Mouse (Mus musculus): ENCODE data around the gene Rere. TPM values are rescaled to one million over a fixed set of nuclear protein-coding genes. Genes with fewer than 3 reads are reported as not detected.
"Not testable (repeated sequence)": the region's sequence is repeated elsewhere in the genome, so short reads cannot be mapped to it uniquely, and the experiment has no call there.

Rere gene
- polyA plus RNA-seq, 2 experiments: 28.5 to 43.3 TPM

DNA sequence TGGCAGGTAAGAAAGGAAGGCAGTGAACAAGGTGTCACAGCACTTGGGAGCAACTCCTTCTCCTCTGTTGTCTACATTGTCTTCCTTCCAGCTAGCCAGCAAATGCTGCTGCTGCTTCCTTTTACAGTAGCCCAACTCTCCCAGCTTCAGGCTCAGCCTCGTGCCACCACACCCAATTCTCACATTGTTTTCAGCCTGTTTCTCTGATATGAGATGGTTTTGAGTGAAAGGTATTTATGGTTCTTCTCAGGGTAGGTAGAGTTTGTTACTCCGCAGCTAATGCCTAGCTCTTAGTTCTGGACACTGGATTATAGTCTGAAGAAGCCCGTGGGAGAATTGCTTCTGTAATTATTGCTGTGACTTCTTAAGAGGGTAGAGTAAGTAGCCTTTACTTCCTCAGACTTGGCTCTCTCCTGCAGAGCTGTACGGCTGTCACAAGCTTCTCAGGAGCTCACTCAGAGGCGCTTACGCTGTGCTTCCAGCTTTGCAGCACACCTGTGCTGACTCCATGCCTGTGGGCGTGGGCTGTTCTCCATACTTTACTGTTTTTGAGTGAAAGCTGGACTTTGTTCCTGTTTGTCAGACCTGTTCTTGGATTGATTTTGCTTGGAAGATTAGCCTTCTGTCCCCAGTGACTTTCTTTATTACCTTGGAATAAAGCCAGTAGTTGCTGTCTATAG is 212.0 kb downstream of the Rere start:
- 63% methylated on average over 7 of the region's 7 CpGs for WGBS
- ATAC-seq (ENCODE audit: low FRiP score, low read depth): no peak
- TF ChIP-seq POLR2A (IDR thresholded peaks at IDR 0.05; ENCODE audit: borderline replicate concordance, extremely low read depth, insufficient read depth, insufficient read length): no peak

DNA sequence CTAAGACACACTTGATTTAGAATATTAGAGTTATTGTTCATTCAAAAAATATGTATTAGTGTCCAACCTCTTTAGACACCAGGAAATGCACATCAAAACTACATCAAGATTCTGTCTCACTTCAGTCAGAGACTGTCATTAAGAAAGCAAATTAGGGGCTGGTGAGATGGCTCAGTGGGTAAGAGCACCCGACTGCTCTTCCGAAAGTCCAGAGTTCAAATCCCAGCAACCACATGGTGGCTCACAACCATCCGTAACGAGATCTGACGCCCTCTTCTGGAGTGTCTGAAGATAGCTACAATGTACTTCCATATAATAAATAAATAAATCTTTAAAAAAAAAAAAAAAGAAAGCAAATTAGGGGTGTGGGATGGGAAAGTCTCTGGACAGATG is 212.5 kb downstream of the Rere start:
- H3K9me3 ChIP-seq (ENCODE audit: control insufficient read depth, low read length); H3K4me3 ChIP-seq (replicated peaks; ENCODE audit: low read length); H3K27me3 ChIP-seq (ENCODE audit: control insufficient read depth, insufficient read depth, low read length); ATAC-seq (ENCODE audit: low FRiP score, low read depth); H3K27ac ChIP-seq (replicated peaks; ENCODE audit: low read depth, low read length); H3K4me2 ChIP-seq (replicated peaks; ENCODE audit: low read depth, low read length, severe bottlenecking); DNase-seq (ENCODE audit: low spot score); H3K4me1 ChIP-seq (ENCODE audit: control insufficient read depth, insufficient read depth, low read length); H3K9ac ChIP-seq (ENCODE audit: low read depth, low read length, severe bottlenecking); H3K36me3 ChIP-seq (ENCODE audit: control insufficient read depth, insufficient read depth, low read length): not testable (repeated sequence)
- WGBS: 96% methylated on average over 2 of the region's 5 CpGs

More for the DNA sequence above, 212.0 kb downstream of the Rere start:
- Histone ChIP-seq H3K4me1 (ENCODE audit: control insufficient read depth, insufficient read depth, low read length) (peaks cover 6% of the 10 kb centered on the region; the same call in 1 of the 2 replicates), H3K36me3 (ENCODE audit: control insufficient read depth, insufficient read depth, low read length) (no peaks in the 10 kb centered on the region), H3K4me3 (replicated peaks; ENCODE audit: low read length) (no peak overlapping the region), H3K4me2 (replicated peaks; ENCODE audit: low read depth, low read length, severe bottlenecking) (no peak overlapping the region), H3K27ac (replicated peaks; ENCODE audit: low read depth, low read length) (no peak overlapping the region), H3K9me3 (ENCODE audit: control insufficient read depth, low read length) (no peaks in the 10 kb centered on the region), H3K27me3 (ENCODE audit: control insufficient read depth, insufficient read depth, low read length) (no peaks in the 10 kb centered on the region), H3K9ac (ENCODE audit: low read depth, low read length, severe bottlenecking) (no peak overlapping the region)
- DNase-seq (ENCODE audit: low spot score): no peak

DNA sequence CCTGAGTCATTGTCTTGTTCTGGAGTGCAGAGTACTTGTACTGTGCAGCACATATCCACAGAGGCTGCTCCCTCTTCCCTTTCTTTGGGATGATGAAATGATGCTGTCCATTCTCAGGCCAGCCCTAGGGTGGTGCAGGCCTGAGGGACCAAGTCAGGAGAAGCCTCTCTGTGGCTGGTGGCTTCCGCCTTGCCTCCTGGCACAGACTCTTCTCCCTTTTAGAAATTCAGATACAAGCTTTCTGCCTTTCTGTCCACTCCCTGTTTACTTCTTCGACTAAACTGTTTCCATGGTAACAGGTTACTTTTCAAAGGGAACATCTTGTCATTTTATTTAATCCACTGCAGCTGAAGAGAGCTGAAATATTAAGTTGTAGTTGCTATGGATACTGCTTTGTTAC is 214.1 kb downstream of the Rere start:
- no peak overlapping the region for H3K4me3 ChIP-seq (replicated peaks; ENCODE audit: low read length)
- H3K4me1 ChIP-seq (ENCODE audit: control insufficient read depth, insufficient read depth, low read length): no peaks in the 10 kb centered on the region; the same call in 1 of the 2 replicates
- H3K27ac ChIP-seq (replicated peaks; ENCODE audit: low read depth, low read length): no peak overlapping the region
- no peak overlapping the region for H3K9ac ChIP-seq (ENCODE audit: low read depth, low read length, severe bottlenecking)
- DNase-seq (ENCODE audit: low spot score): no peak
- H3K36me3 ChIP-seq (ENCODE audit: control insufficient read depth, insufficient read depth, low read length): 0 out of 2 replicates have a peak, but pooled peaks cover 2% of the 10 kb centered on the region
- H3K9me3 ChIP-seq (ENCODE audit: control insufficient read depth, low read length): no peaks in the 10 kb centered on the region
- no peak overlapping the region for H3K4me2 ChIP-seq (replicated peaks; ENCODE audit: low read depth, low read length, severe bottlenecking)
- no peaks in the 10 kb centered on the region for H3K27me3 ChIP-seq (ENCODE audit: control insufficient read depth, insufficient read depth, low read length)
- WGBS: 69% methylated on average over 2 of the region's 2 CpGs
- no peak for TF ChIP-seq POLR2A (IDR thresholded peaks at IDR 0.05; ENCODE audit: borderline replicate concordance, extremely low read depth, insufficient read depth, insufficient read length)
- no peak for ATAC-seq (ENCODE audit: low FRiP score, low read depth)

DNA sequence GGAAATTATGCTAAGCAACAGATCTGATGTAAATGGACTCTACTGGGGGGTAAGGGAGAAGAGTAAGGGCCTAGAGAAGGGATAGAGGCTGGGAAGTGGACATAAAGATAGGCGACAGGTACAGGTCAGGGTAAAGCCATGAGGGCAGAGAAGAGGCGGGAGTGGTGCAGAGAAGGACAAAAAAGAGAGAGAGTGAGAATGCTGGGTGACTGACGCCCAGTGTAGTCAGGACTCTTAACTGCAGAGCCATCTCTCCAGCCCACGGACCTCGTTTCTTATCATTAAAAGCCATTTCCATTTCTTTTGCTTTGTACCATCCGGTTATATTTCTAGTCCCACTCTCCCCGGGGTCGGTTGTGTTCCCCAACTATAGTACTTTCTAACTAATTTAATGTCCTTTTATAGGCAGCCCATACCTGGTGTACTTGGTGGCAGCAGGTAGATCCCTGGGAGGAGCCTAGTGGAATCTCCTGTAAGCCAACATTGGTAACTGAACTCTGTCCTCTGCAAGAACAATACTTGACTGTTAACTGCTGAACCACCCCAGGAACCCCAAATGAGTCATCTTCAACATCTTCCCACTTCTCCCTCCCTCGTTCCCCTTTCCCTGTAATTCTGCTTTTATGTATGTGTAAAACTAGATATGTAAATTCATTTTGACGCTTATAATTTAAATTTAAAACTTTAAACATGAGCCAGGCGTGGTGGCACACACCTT is 223.0 kb downstream of the Rere start:
- 87% methylated on average over 11 of the region's 11 CpGs for WGBS
- Histone ChIP-seq H3K27ac (replicated peaks; ENCODE audit: low read depth, low read length) (no peak overlapping the region), H3K27me3 (ENCODE audit: control insufficient read depth, insufficient read depth, low read length) (no peaks in the 10 kb centered on the region), H3K36me3 (ENCODE audit: control insufficient read depth, insufficient read depth, low read length) (peaks cover 34% of the 10 kb centered on the region), H3K4me1 (ENCODE audit: control insufficient read depth, insufficient read depth, low read length) (no peaks in the 10 kb centered on the region; the same call in 1 of the 2 replicates), H3K4me3 (replicated peaks; ENCODE audit: low read length) (no peak overlapping the region), H3K4me2 (replicated peaks; ENCODE audit: low read depth, low read length, severe bottlenecking) (no peak overlapping the region), H3K9me3 (ENCODE audit: control insufficient read depth, low read length) (no peaks in the 10 kb centered on the region), H3K9ac (ENCODE audit: low read depth, low read length, severe bottlenecking) (no peak overlapping the region)
- TF ChIP-seq POLR2A (IDR thresholded peaks at IDR 0.05; ENCODE audit: borderline replicate concordance, extremely low read depth, insufficient read depth, insufficient read length): no peak
- ATAC-seq (ENCODE audit: low FRiP score, low read depth) (no peak), DNase-seq (ENCODE audit: low spot score) (no peak)

DNA sequence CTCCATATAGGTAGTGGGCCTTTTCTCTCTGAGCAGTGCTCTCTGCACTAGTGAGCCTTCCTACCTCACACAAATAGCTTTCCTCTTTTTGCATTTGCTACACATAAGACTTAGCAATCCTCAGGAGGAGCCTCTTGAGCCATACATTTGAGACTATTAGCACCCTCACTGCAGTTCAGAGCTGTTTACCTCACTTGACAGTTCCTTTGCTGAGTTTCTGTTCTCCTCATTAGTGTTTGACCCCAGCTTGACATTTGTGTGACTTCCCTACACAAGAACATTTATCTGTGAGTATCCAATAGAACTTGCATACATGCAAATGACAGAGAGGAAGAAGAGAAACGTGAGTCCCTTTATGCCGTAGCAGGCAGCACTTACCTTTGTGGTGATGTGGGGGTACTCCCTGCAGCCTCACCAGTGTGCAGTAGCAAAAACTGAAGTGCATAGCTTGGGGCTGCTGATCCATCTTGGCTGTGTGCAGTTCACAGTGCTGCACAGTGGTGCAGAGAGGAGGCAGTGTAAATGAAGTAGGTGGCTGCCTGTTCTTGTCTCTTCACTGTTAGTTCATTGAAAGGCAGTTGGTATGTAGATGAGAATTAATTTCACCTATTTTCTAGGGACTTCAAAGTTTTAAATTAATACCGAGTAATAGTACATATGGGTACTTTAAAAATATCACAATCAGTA is 227.7 kb downstream of the Rere start:
- 88% methylated on average over 3 of the region's 3 CpGs for WGBS
- Histone ChIP-seq H3K9ac (ENCODE audit: low read depth, low read length, severe bottlenecking) (no peak overlapping the region), H3K9me3 (ENCODE audit: control insufficient read depth, low read length) (no peaks in the 10 kb centered on the region), H3K36me3 (ENCODE audit: control insufficient read depth, insufficient read depth, low read length) (peaks cover 41% of the 10 kb centered on the region), H3K27ac (replicated peaks; ENCODE audit: low read depth, low read length) (no peak overlapping the region), H3K4me3 (replicated peaks; ENCODE audit: low read length) (no peak overlapping the region), H3K4me2 (replicated peaks; ENCODE audit: low read depth, low read length, severe bottlenecking) (no peak overlapping the region), H3K27me3 (ENCODE audit: control insufficient read depth, insufficient read depth, low read length) (no peaks in the 10 kb centered on the region), H3K4me1 (ENCODE audit: control insufficient read depth, insufficient read depth, low read length) (no peaks in the 10 kb centered on the region)
- no peak for TF ChIP-seq POLR2A (IDR thresholded peaks at IDR 0.05; ENCODE audit: borderline replicate concordance, extremely low read depth, insufficient read depth, insufficient read length)
- ATAC-seq (ENCODE audit: low FRiP score, low read depth): no peak
- DNase-seq (ENCODE audit: low spot score): no peak
